Mouse (Mus musculus): ENCODE measurements around the gene Rpl27. TPM values are rescaled to one million over a fixed set of nuclear protein-coding genes. Genes with fewer than 3 reads are reported as not detected.
A peak's percentile ranks its signal among the peaks of the same experiment; 100 is the strongest.
"Not testable (repeated sequence)": the region's sequence is repeated elsewhere in the genome, so short reads cannot be mapped to it uniquely, and the experiment has no call there.

Rpl27 gene
- polyA plus RNA-seq, 1 experiment from 2014 or later = 378 TPM

DNA sequence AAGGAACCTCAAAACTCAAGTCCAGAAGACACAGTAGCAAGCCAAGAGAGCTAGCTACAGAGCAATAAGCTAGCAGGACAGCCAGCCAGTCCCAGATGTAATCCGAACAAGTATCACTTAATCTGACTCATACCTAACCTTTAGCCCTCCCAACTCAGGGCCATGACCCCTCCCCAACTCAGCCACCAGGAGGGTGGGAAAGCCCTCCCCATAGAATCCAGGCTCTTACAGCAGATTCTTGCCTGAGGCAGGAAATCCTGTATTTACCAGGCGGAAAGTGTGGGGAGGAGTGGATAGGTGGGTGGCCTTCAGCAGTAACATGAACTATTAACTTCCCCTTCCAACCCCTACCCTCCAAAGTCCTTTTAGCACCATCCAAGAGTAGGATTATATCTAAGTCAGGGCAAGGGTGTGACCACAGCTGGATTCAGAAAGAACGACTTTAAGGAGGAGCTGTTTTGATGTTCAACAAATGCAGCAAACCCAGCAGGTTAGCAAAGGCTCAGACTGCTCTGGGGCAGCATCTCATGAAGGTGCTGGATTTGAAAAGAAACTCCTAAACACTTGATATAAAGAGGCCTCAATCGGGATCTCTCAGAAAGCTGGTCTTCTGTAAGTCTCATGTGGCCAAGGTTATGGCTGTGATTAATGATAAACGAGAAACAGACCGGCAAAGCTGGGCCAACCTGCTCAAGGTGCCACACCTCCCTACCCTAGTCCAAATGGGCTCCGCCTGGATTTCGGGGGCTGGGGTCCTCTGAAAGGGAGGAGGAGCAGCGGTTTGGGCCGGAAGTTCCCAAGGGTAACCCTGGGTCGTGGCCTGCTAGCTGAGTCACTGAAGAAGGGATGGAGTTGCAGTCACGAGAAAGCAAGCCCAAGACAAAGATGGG is 22.4 kb downstream of the Rpl27 start, which contains the start of gene Rnd2:
Rnd2 (plus strand) TSS at position 789 of the 890 bp plus-strand sequence.
- Histone ChIP-seq H3K27ac (peak within 1 kb of the TSS; percentile 88), H3K9ac (peak within 1 kb of the TSS; percentile 75), H3K4me1 (peaks cover 62% of the 10 kb centered on the region), H3K4me3 (replicated peaks) (peak within 1 kb of the TSS; percentile 83), H3K27me3 (peaks cover 9% of the 10 kb centered on the region; the same call in 1 of the 2 replicates), H3K9me3 (no peaks in the 10 kb centered on the region), H3K36me3 (replicated peaks) (peaks cover 30% of the 10 kb centered on the region), H3K4me2 (peak within 1 kb of the TSS; percentile 88)
- WGBS = 17% methylated on average over 12 of the region's 12 CpGs
- ATAC-seq (ENCODE audit: low FRiP score) = no peak

GRCm38 (mm10) chr11:101465101-101465868 is 23.2 kb downstream of the Rpl27 start:
- peak; percentile 27 for ATAC-seq (ENCODE audit: low FRiP score)
- no peaks in the 10 kb centered on the region for H3K9me3 ChIP-seq

DNA sequence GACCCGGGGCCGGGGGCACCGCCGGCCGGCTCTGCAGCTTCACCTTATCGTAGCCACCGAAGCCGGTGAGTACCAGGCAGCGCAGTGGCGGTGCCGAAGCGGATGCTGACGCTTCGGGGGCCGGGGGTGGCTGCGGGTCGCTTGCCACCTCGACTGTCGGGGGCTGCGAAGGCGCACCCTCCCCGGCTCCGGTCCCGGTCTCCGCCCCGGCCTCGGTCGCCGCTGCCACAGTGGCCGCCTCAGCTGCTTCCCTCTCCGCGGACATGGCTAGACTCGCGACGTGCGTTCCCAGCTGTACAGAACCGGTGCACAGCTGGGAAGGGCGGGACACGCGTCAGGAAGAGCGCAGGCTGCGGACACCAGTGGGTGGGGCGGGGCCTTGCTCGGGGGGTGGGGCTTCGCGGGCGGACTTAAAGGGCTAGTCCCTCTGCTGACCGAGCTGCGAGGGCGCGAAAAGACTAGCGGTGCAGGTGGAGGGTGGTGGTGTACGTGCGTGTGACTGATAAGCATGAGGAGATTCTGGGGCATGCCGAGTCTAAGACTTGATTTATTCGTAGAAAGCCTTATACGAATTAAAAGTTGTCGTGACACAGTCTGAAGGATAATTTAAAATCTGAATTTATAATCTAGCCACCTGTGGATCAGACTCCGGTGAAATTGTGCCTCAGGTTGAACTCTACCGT is 23.9 kb downstream of the Rpl27 start, which contains the start of gene Vat1:
Vat1 (minus strand) TSS at position 362 of the 683 bp plus-strand sequence.
- Histone ChIP-seq H3K36me3 (replicated peaks) (peaks cover 16% of the 10 kb centered on the region), H3K9ac (peak within 1 kb of the TSS; percentile 75), H3K4me1 (peaks cover 69% of the 10 kb centered on the region), H3K9me3 (no peaks in the 10 kb centered on the region), H3K27ac (peak within 1 kb of the TSS; percentile 88), H3K4me3 (replicated peaks) (peak within 1 kb of the TSS; percentile 83), H3K27me3 (peaks cover 9% of the 10 kb centered on the region; the same call in 1 of the 2 replicates), H3K4me2 (peak within 1 kb of the TSS; percentile 88)
- peak; percentile 66 for ATAC-seq (ENCODE audit: low FRiP score)
- 2% methylated on average over 60 of the region's 60 CpGs for WGBS

More at GRCm38 (mm10) chr11:101465101-101465868, 23.2 kb downstream of the Rpl27 start:
- H3K4me3 ChIP-seq (replicated peaks) = peak overlapping the region; percentile 83
- H3K4me2 ChIP-seq = peak overlapping the region; percentile 88
- peak overlapping the region; percentile 88 for H3K27ac ChIP-seq
- H3K27me3 ChIP-seq = peaks cover 9% of the 10 kb centered on the region; the same call in 1 of the 2 replicates
- H3K9ac ChIP-seq = peak overlapping the region; percentile 75
- H3K4me1 ChIP-seq = peaks cover 64% of the 10 kb centered on the region
- WGBS = under 1% methylated on average over 49 of the region's 51 CpGs
- peaks cover 22% of the 10 kb centered on the region for H3K36me3 ChIP-seq (replicated peaks)

DNA sequence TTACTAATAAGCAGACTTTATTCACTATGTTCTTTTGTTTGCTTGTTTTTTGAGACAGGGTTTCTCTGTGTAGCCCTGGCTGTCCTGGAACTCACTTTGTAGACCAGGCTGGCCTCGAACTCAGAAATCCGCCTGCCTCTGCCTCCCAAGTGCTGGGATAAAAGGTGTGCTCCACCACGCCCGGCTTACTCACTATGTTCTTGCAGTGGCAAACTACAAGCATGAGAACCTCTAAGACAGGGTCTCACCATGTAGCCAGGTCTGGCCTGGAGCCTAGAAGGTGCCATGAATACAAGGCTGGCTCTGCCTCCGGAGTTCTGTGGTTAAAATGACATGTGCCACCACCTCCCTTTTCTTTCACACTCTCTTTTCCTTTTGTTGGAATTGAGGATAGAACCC is 24.5 kb downstream of the Rpl27 start:
- H3K4me3 ChIP-seq (replicated peaks) = peak overlapping the region; percentile 83
- not testable (repeated sequence) for H3K27ac ChIP-seq; H3K9me3 ChIP-seq; H3K27me3 ChIP-seq; ATAC-seq (ENCODE audit: low FRiP score); H3K9ac ChIP-seq
- 57% methylated on average over 5 of the region's 5 CpGs for WGBS
- peaks cover 75% of the 10 kb centered on the region for H3K4me1 ChIP-seq
- H3K36me3 ChIP-seq (replicated peaks) = peaks cover 11% of the 10 kb centered on the region
- peak overlapping the region; percentile 88 for H3K4me2 ChIP-seq

- WGBS = under 1% methylated on average over 52 of the region's 54 CpGs
- Histone ChIP-seq H3K36me3 (replicated peaks) (no peaks in the 10 kb centered on the region), H3K27me3 (peaks cover 9% of the 10 kb centered on the region; the same call in 1 of the 2 replicates), H3K4me2 (peak overlapping the region; percentile 81), H3K9me3 (no peaks in the 10 kb centered on the region), H3K4me1 (peaks cover 75% of the 10 kb centered on the region), H3K27ac (peak overlapping the region; percentile 88), H3K4me3 (replicated peaks) (peak overlapping the region; percentile 86), H3K9ac (peak overlapping the region; percentile 79)
- ATAC-seq (ENCODE audit: low FRiP score) = peak; percentile 68
Measured at GRCm38 (mm10) chr11:101467477-101468262, 25.6 kb downstream of the Rpl27 start.

DNA sequence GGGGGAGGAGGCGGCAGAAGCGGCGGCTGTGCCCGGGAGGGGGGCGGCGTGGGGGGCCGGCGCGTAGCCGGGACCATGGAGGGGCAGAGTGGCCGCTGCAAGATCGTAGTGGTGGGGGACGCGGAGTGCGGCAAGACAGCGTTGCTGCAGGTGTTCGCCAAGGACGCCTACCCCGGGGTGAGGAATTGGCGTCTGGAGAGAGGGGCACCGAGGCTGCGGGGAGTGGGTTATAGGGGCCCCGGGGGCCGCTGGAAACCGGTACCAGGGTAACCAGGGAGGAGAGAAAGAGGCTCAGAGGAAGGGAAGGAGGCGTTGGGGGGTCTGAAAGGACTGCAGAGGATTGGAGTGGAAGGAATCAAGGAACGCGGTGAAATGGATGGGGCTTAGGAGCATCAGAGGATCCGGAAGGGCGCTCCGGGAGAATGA is 26.2 kb downstream of the Rpl27 start:
- no peaks in the 10 kb centered on the region for H3K9me3 ChIP-seq
- H3K4me2 ChIP-seq = peak overlapping the region; percentile 81
- peak overlapping the region; percentile 88 for H3K27ac ChIP-seq
- peaks cover 9% of the 10 kb centered on the region; the same call in 1 of the 2 replicates for H3K27me3 ChIP-seq
- H3K9ac ChIP-seq = peak overlapping the region; percentile 79
- peaks cover 69% of the 10 kb centered on the region for H3K4me1 ChIP-seq
- H3K36me3 ChIP-seq (replicated peaks) = no peaks in the 10 kb centered on the region
- WGBS = under 1% methylated on average over 28 of the region's 31 CpGs
- peak; percentile 60 for ATAC-seq (ENCODE audit: low FRiP score)
- peak overlapping the region; percentile 86 for H3K4me3 ChIP-seq (replicated peaks)

GRCm38 (mm10) chr11:101468731-101469130 is 26.6 kb downstream of the Rpl27 start:
- Histone ChIP-seq H3K4me2 (peak overlapping the region; percentile 81), H3K4me1 (peaks cover 65% of the 10 kb centered on the region), H3K27ac (peak overlapping the region; percentile 88), H3K9ac (peak overlapping the region; percentile 79), H3K36me3 (replicated peaks) (no peaks in the 10 kb centered on the region), H3K9me3 (no peaks in the 10 kb centered on the region), H3K27me3 (peaks cover 9% of the 10 kb centered on the region; the same call in 1 of the 2 replicates), H3K4me3 (replicated peaks) (peak overlapping the region; percentile 86)
- WGBS = 5% methylated on average over 13 of the region's 13 CpGs
- no peak for ATAC-seq (ENCODE audit: low FRiP score)

GRCm38 (mm10) chr11:101469155-101469554 is 27.1 kb downstream of the Rpl27 start:
- Histone ChIP-seq H3K4me3 (replicated peaks) (peak overlapping the region; percentile 86), H3K36me3 (replicated peaks) (no peaks in the 10 kb centered on the region), H3K9me3 (no peaks in the 10 kb centered on the region), H3K9ac (0 out of 2 replicates have a peak overlapping the region, but pooled peaks have one; percentile 79), H3K27me3 (peaks cover 9% of the 10 kb centered on the region; the same call in 1 of the 2 replicates), H3K27ac (no peak overlapping the region), H3K4me1 (peaks cover 60% of the 10 kb centered on the region), H3K4me2 (peak overlapping the region; percentile 81)
- WGBS = 68% methylated on average over 4 of the region's 4 CpGs
- no peak for ATAC-seq (ENCODE audit: low FRiP score)

DNA sequence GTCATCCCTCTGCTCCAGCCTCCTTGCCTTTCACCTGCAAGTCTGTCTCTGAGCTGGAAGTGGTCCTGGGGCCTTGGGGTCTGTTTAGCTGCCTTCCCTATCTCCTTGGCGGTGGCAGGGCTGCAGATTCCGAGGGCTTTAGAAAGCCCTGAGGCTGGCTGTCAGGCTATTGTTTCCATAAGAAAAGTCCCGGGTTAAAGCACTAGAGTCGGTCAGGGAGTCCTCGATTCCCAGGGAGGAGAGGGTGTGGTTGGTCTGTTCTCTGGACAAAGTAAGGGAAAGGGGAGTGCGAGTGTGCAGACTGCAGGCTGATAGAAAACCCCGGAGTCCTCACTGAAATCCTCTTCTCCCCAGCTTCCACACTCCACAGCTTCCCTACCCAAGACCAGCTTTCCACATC is 28.1 kb downstream of the Rpl27 start:
- peaks cover 50% of the 10 kb centered on the region for H3K4me1 ChIP-seq
- 9% methylated on average over 7 of the region's 7 CpGs for WGBS
- H3K9ac ChIP-seq = peak overlapping the region; percentile 41

GRCm38 (mm10) chr11:101471926-101472325 is 29.8 kb downstream of the Rpl27 start:
- H3K4me1 ChIP-seq = peaks cover 42% of the 10 kb centered on the region
- H3K27me3 ChIP-seq = no peaks in the 10 kb centered on the region
- no peak overlapping the region for H3K4me2 ChIP-seq
- H3K36me3 ChIP-seq (replicated peaks) = no peaks in the 10 kb centered on the region
- 75% methylated on average over 3 of the region's 3 CpGs for WGBS
- H3K4me3 ChIP-seq (replicated peaks) = no peak overlapping the region
- H3K9me3 ChIP-seq = no peaks in the 10 kb centered on the region
- no peak for ATAC-seq (ENCODE audit: low FRiP score)
- H3K9ac ChIP-seq = 0 out of 2 replicates have a peak overlapping the region, but pooled peaks have one; percentile 5
- no peak overlapping the region for H3K27ac ChIP-seq

More for the DNA sequence above, 28.1 kb downstream of the Rpl27 start:
- H3K27me3 ChIP-seq = 0 out of 2 replicates have a peak, but pooled peaks cover 4% of the 10 kb centered on the region
- peak overlapping the region; percentile 23 for H3K4me3 ChIP-seq (replicated peaks)
- H3K4me2 ChIP-seq = peak overlapping the region; percentile 42
- H3K27ac ChIP-seq = no peak overlapping the region; the same call in 1 of the 2 replicates
- H3K9me3 ChIP-seq = no peaks in the 10 kb centered on the region
- H3K36me3 ChIP-seq (replicated peaks) = no peaks in the 10 kb centered on the region
- no peak for ATAC-seq (ENCODE audit: low FRiP score)

- 60% methylated on average over 7 of the region's 7 CpGs for WGBS
- no peak overlapping the region for H3K4me3 ChIP-seq (replicated peaks)
- H3K9me3 ChIP-seq = no peaks in the 10 kb centered on the region
- no peaks in the 10 kb centered on the region for H3K36me3 ChIP-seq (replicated peaks)
- H3K4me2 ChIP-seq = no peak overlapping the region
- no peak overlapping the region for H3K27ac ChIP-seq
- H3K9ac ChIP-seq = 0 out of 2 replicates have a peak overlapping the region, but pooled peaks have one; percentile 5
- H3K27me3 ChIP-seq = no peaks in the 10 kb centered on the region
- ATAC-seq (ENCODE audit: low FRiP score) = no peak
- H3K4me1 ChIP-seq = peaks cover 42% of the 10 kb centered on the region
Measured at GRCm38 (mm10) chr11:101472336-101472735, 30.2 kb downstream of the Rpl27 start.

Measured in forebrain, embryonic 12.5 days (tissue).